Mouse (Mus musculus): ENCODE results near the gene Gdap1l1. TPM values are rescaled to one million over a fixed set of nuclear protein-coding genes. Genes with fewer than 3 reads are reported as not detected.
A peak's percentile ranks its signal among the peaks of the same experiment; 100 is the strongest.

The Gdap1l1 gene
- polyA plus RNA-seq, 1 experiment, result 0.31 TPM

DNA sequence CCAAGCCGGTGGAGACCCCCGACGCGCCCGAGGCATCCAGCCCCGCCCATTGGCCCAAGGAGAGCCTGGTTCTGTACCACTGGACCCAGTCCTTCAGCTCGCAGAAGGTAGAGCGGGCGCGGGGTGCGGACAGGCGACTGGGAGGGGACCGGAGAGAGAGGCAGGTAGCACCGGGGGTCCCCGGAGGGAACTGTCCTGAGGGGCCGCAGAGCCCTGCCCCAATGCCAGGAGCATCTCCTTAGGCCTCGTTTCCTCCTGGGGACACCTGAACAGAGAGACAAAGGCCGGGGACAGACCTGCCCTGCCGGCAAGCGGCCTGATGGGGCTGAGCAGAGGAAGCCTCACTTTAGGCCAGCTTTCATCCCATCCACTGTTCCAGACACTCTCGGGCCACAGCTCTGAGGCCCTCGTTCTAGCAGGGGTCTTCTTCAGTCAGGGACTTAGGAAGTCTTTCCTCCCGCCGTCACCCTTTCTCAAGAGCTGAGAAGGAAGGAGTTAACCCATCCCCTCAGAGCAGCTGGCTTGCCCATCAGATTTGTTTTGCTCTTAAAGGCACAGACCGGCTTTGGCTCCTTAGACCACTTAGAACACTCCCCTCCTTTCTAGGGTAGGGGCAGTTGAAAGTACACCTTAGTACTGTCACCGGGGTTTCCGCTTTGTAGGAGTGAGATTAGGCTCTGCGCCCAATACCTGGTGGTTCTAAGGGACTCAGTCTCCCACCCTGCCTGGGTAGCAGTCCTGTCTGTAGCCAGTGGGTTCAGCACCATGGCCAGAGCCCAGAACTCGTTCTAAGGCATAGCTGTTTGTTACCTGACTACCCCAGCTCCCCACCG lies 559 bp downstream of the Gdap1l1 start:
- H3K27me3 ChIP-seq (replicated peaks; ENCODE audit: control insufficient read depth, insufficient read depth, low read length), result no peaks in the 10 kb centered on the region
- H3K36me3 ChIP-seq (ENCODE audit: control insufficient read depth, insufficient read depth, low read length), result no peaks in the 10 kb centered on the region
- peak overlapping the region; percentile 13; the same call in 1 of the 2 replicates for H3K4me3 ChIP-seq (ENCODE audit: insufficient read depth, low read depth, low read length)
- 2% methylated on average over 30 of the region's 30 CpGs for WGBS
- TF ChIP-seq POLR2A (IDR thresholded peaks at IDR 0.05; ENCODE audit: low read depth, low read length) (no peak), CTCF (conservative IDR thresholded peaks at IDR 0.05; ENCODE audit: insufficient read depth, insufficient read length, low read depth, low read length) (no peak)
- no peaks in the 10 kb centered on the region for H3K4me1 ChIP-seq (ENCODE audit: control insufficient read depth, insufficient read depth, low read length)
- DNase-seq, result no peak
- no peak overlapping the region for H3K27ac ChIP-seq (ENCODE audit: insufficient read depth, low read depth, low read length)

DNA sequence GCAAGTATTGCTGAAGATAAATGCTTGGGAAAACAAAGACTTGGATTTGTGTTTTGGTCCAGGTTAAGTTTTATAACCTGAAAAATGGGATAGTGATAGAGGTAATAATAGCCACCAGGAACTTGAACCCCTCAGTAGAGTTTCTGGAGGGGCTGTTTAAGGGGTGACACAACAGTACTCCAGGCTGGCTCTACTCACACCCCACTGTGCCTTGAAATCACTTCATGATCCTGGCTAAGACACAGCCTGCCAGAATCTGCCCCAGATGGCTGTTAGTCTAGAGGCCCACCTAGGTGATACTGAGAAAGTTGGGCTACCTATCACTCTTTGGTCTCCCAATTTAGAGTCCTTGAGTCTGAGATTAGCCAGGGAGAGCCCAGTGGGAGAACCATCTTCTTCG lies 1.2 kb downstream of the Gdap1l1 start:
- WGBS, result 54% methylated on average over 1 of the region's 1 CpGs

DNA sequence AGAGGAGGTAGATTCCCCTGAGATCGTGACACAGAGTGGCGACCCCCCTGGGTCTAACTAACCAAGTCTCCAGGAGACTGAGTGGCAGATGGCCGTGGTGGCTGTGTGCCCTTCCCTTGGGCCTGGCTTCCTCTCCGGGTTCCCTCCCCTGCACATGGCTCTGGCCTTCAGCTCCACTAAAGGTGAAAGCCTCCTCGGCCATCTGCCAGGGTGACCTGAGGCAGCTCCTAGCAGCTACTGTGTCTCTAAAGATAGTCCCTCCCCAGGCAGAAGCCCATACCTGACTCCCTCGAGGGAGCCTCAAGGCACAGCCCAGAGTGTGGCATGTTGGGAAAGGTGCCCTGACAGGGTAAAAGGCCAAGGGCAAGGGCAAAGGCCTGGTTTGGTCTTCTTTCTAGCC lies 5.3 kb downstream of the Gdap1l1 start:
- Histone ChIP-seq H3K4me1 (ENCODE audit: control insufficient read depth, insufficient read depth, low read length) (no peaks in the 10 kb centered on the region), H3K27ac (ENCODE audit: insufficient read depth, low read depth, low read length) (no peak overlapping the region), H3K27me3 (replicated peaks; ENCODE audit: control insufficient read depth, insufficient read depth, low read length) (no peaks in the 10 kb centered on the region), H3K36me3 (ENCODE audit: control insufficient read depth, insufficient read depth, low read length) (no peaks in the 10 kb centered on the region), H3K4me3 (ENCODE audit: insufficient read depth, low read depth, low read length) (no peak overlapping the region)
- TF ChIP-seq POLR2A (IDR thresholded peaks at IDR 0.05; ENCODE audit: low read depth, low read length) (no peak), CTCF (conservative IDR thresholded peaks at IDR 0.05; ENCODE audit: insufficient read depth, insufficient read length, low read depth, low read length) (no peak)
- DNase-seq, result no peak
- 61% methylated on average over 6 of the region's 6 CpGs for WGBS

More for the DNA sequence above, 1.2 kb downstream of the Gdap1l1 start:
- no peak for TF ChIP-seq POLR2A (IDR thresholded peaks at IDR 0.05; ENCODE audit: low read depth, low read length)
- TF ChIP-seq CTCF (conservative IDR thresholded peaks at IDR 0.05; ENCODE audit: insufficient read depth, insufficient read length, low read depth, low read length), result no peak
- Histone ChIP-seq H3K4me3 (ENCODE audit: insufficient read depth, low read depth, low read length) (no peak overlapping the region), H3K36me3 (ENCODE audit: control insufficient read depth, insufficient read depth, low read length) (no peaks in the 10 kb centered on the region), H3K4me1 (ENCODE audit: control insufficient read depth, insufficient read depth, low read length) (no peaks in the 10 kb centered on the region), H3K27me3 (replicated peaks; ENCODE audit: control insufficient read depth, insufficient read depth, low read length) (no peaks in the 10 kb centered on the region), H3K27ac (ENCODE audit: insufficient read depth, low read depth, low read length) (no peak overlapping the region)
- DNase-seq, result no peak

DNA sequence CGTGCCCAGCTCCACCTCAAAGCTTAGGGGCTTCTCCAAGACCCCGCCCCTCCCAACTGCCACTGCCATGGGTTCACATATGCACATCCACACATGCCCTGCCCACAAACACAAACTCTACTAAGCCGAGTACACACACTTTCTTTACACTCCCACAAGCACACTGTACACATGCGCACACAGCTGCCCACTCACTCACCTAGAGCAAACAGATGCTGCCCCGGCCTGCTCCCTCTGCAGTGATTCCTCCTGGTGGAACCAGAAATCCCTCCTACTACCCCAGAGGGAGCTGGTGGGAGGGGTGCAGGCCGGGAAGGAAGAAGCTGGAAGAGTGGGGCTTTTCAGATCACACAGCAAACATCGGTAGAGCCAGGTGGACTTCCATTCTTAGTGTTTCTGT lies 5.7 kb downstream of the Gdap1l1 start:
- no peak overlapping the region for H3K4me3 ChIP-seq (ENCODE audit: insufficient read depth, low read depth, low read length)
- H3K4me1 ChIP-seq (ENCODE audit: control insufficient read depth, insufficient read depth, low read length), result no peaks in the 10 kb centered on the region

DNA sequence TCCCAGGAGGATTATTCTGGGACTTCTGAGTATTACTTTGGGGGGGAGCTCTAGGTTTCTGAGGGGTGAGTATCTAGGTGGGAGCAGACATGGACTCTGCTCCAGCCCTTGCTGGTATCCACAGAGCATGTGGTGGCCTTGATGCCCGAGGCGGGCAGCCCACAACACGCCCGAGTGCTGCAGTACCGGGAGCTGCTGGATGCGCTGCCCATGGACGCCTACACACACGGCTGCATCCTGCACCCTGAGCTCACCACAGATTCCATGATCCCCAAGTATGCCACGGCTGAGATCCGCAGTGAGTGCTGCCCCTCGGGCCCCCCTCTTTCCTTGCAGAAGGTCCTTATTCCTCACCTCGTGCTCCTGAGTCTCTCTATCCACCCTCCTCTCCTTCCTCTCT lies 9.1 kb downstream of the Gdap1l1 start:
- no peaks in the 10 kb centered on the region for H3K27me3 ChIP-seq (replicated peaks; ENCODE audit: control insufficient read depth, insufficient read depth, low read length)
- no peak for DNase-seq
- 78% methylated on average over 12 of the region's 12 CpGs for WGBS
- no peaks in the 10 kb centered on the region for H3K4me1 ChIP-seq (ENCODE audit: control insufficient read depth, insufficient read depth, low read length)
- no peak overlapping the region for H3K4me3 ChIP-seq (ENCODE audit: insufficient read depth, low read depth, low read length)
- TF ChIP-seq CTCF (conservative IDR thresholded peaks at IDR 0.05; ENCODE audit: insufficient read depth, insufficient read length, low read depth, low read length) (no peak), POLR2A (IDR thresholded peaks at IDR 0.05; ENCODE audit: low read depth, low read length) (no peak)
- no peak overlapping the region for H3K27ac ChIP-seq (ENCODE audit: insufficient read depth, low read depth, low read length)
- H3K36me3 ChIP-seq (ENCODE audit: control insufficient read depth, insufficient read depth, low read length), result no peaks in the 10 kb centered on the region

More for the DNA sequence above, 5.7 kb downstream of the Gdap1l1 start:
- DNase-seq, result no peak
- TF ChIP-seq CTCF (conservative IDR thresholded peaks at IDR 0.05; ENCODE audit: insufficient read depth, insufficient read length, low read depth, low read length), result no peak
- no peak for TF ChIP-seq POLR2A (IDR thresholded peaks at IDR 0.05; ENCODE audit: low read depth, low read length)
- Histone ChIP-seq H3K27ac (ENCODE audit: insufficient read depth, low read depth, low read length) (no peak overlapping the region), H3K36me3 (ENCODE audit: control insufficient read depth, insufficient read depth, low read length) (no peaks in the 10 kb centered on the region), H3K27me3 (replicated peaks; ENCODE audit: control insufficient read depth, insufficient read depth, low read length) (no peaks in the 10 kb centered on the region)
- WGBS, result 63% methylated on average over 7 of the region's 7 CpGs

DNA sequence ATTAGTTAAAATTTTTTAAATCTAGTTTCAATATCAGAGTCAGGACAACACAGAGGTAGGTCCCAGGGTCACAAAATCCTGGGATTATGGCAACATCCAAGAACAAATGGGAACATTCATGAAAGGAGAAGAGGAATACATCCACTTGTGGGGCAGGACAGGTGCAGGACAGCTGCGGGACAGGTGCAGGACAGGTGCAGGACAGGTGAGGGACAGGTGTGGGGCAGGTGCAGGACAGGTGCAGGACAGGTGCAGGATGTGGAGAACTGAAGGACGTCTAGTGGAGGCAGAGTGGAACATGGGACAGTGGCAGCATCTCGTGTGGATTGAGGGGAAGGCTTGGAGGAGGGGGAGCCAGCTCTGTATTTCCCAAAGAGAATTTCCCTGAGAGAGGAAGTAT lies 11.0 kb downstream of the Gdap1l1 start:
- TF ChIP-seq POLR2A (IDR thresholded peaks at IDR 0.05; ENCODE audit: low read depth, low read length), result no peak
- no peak for TF ChIP-seq CTCF (conservative IDR thresholded peaks at IDR 0.05; ENCODE audit: insufficient read depth, insufficient read length, low read depth, low read length)
- WGBS, result 51% methylated on average over 3 of the region's 3 CpGs

DNA sequence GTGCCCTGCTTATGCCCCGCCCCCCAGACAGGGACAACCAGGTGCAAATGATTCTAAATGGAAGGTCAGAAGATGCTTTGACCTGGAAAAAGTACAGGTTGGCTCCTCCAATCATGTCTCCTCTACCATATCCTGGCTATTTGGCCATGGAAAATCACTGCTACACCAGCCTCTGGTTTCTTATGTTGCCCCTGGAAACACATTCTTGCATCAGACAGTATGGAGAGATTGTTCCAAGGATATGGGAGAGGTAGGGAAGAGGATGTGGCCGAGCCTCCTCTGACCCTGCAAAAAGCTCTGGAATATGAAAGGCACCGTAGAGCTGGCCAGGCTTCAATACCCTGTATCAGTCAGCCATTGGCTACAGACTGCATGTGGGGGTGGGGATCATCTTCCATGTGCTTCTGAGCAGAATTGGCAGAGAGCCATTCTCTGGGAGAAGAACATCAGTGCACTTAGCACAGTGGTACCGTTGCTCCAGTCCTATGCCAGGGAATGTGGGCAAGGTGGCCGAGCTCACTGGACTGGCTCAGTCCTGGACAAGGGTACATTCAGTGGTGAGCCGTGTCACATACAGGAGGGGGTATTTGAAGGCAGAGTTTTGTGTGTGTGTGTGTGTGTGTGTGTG lies 12.5 kb downstream of the Gdap1l1 start:
- no peak for TF ChIP-seq POLR2A (IDR thresholded peaks at IDR 0.05; ENCODE audit: low read depth, low read length)
- no peak for TF ChIP-seq CTCF (conservative IDR thresholded peaks at IDR 0.05; ENCODE audit: insufficient read depth, insufficient read length, low read depth, low read length)
- no peaks in the 10 kb centered on the region for H3K27me3 ChIP-seq (replicated peaks; ENCODE audit: control insufficient read depth, insufficient read depth, low read length)
- no peak for DNase-seq
- H3K27ac ChIP-seq (ENCODE audit: insufficient read depth, low read depth, low read length), result no peak overlapping the region
- H3K4me3 ChIP-seq (ENCODE audit: insufficient read depth, low read depth, low read length), result no peak overlapping the region
- H3K36me3 ChIP-seq (ENCODE audit: control insufficient read depth, insufficient read depth, low read length), result no peaks in the 10 kb centered on the region
- 51% methylated on average over 6 of the region's 6 CpGs for WGBS
- H3K4me1 ChIP-seq (ENCODE audit: control insufficient read depth, insufficient read depth, low read length), result no peaks in the 10 kb centered on the region

More for the DNA sequence above, 11.0 kb downstream of the Gdap1l1 start:
- no peaks in the 10 kb centered on the region for H3K36me3 ChIP-seq (ENCODE audit: control insufficient read depth, insufficient read depth, low read length)
- H3K4me3 ChIP-seq (ENCODE audit: insufficient read depth, low read depth, low read length), result no peak overlapping the region
- no peaks in the 10 kb centered on the region for H3K4me1 ChIP-seq (ENCODE audit: control insufficient read depth, insufficient read depth, low read length)
- no peaks in the 10 kb centered on the region for H3K27me3 ChIP-seq (replicated peaks; ENCODE audit: control insufficient read depth, insufficient read depth, low read length)
- H3K27ac ChIP-seq (ENCODE audit: insufficient read depth, low read depth, low read length), result no peak overlapping the region
- DNase-seq, result no peak
